Mouse (Mus musculus) brain, embryonic 14.5 days (tissue): Measurements from ENCODE around the gene Slc1a5.

Experiments used
- CTCF ChIP-seq: fragments of 200-500 bp; IDR thresholded peaks from 2 replicates; pipeline ENCODE4 v1.5.1; 2012; ENCODE audit warnings: inconsistent platforms, mild to moderate bottlenecking, moderate library complexity, borderline replicate concordance; ENCODE audit not compliant: insufficient read depth, insufficient read length; ENCODE audit errors: extremely low read depth
- POLR2A ChIP-seq: fragments of 200-500 bp; IDR thresholded peaks from 2 replicates; pipeline ENCODE4 v1.6.1; 2012; ENCODE audit warnings: mild to moderate bottlenecking, inconsistent platforms, borderline replicate concordance; ENCODE audit not compliant: poor library complexity, insufficient read depth, insufficient read length, severe bottlenecking; ENCODE audit errors: extremely low read depth

DNA sequence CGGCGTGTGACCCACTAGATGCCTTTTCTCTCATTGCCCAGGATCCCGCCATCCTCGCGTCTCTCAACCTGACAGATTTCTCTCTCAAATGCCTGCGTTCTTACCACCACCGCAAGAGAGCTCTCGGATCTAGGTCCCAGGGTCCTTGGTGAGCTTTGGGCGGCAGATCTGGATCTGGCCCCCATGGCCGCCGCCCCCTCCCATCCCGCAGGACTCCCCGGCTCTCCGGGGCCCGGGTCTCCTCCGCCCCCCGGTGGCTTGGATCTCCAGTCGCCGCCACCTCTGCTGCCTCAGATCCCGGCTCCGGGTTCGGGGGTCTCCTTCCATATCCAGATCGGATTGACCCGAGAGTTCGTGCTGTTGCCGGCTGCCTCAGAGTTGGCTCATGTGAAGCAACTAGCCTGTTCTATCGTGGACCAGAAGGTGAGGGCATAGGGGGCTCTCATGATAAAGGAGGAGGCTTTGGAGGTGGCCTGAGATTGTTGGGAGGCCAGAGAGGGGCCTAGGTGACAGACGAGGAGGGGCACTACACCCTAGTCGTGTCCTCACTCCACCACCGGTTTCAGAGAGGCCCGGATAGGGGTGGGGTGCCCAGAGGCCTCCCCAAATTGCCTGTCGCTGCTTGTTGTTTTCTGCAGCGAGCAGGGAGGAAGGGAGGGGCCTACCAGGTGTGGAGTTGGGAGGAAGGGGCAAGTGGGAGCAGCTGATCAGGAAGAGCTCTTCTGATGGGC is 62.5 kb downstream of the Slc1a5 start:
- no peak for TF ChIP-seq CTCF
- TF ChIP-seq POLR2A: no peak
